Mouse (Mus musculus): ENCODE measurements around the gene Olfr1282. TPM values are rescaled to one million over a fixed set of nuclear protein-coding genes. Genes with fewer than 3 reads are reported as not detected.
"Not testable (repeated sequence)": the region's sequence is repeated elsewhere in the genome, so short reads cannot be mapped to it uniquely, and the experiment has no call there.

Olfr1282 gene
- not detected for total RNA-seq (2022)

GRCm38 (mm10) chr2:111335976-111336375, at the start of gene Olfr1282:
Gene Olfr1282, minus strand, starts transcription at chr2:111336076.
- no peak for DNase-seq (ENCODE audit: low spot score in 2 of 2)

- DNase-seq (ENCODE audit: low spot score in 2 of 2), result no peak
These were observed 39.3 kb upstream of the Olfr1282 start, which contains the start of gene Olfr1284 for GRCm38 (mm10) chr2:111375222-111375621. Gene Olfr1284, plus strand, starts transcription at chr2:111375522.

GRCm38 (mm10) chr2:111366490-111366889, 30.6 kb upstream of the Olfr1282 start, which contains the start of gene Olfr1283:
Gene Olfr1283, plus strand, starts transcription at chr2:111366790.
- DNase-seq (ENCODE audit: low spot score in 2 of 2), result no peak

GRCm38 (mm10) chr2:111333721-111334120, 2.2 kb downstream of the Olfr1282 start:
- not testable (repeated sequence) for DNase-seq (ENCODE audit: low spot score in 2 of 2)

GRCm38 (mm10) chr2:111326220-111326619, 9.7 kb downstream of the Olfr1282 start, which contains the start of gene Olfr1281:
Gene Olfr1281, plus strand, starts transcription at chr2:111326520.
- no peak for DNase-seq (ENCODE audit: low spot score in 2 of 2)

GRCm38 (mm10) chr2:111313717-111314116, 22.2 kb downstream of the Olfr1282 start, which contains the start of gene Olfr1280:
Gene Olfr1280, plus strand, starts transcription at chr2:111314017.
- no peak for DNase-seq (ENCODE audit: low spot score in 2 of 2)

- DNase-seq (ENCODE audit: low spot score in 2 of 2), result no peak
These were observed 35.5 kb downstream of the Olfr1282 start, which contains the start of gene Olfr1279 for GRCm38 (mm10) chr2:111300374-111300773. Gene Olfr1279, plus strand, starts transcription at chr2:111300635.

GRCm38 (mm10) chr2:111298541-111298940, 37.3 kb downstream of the Olfr1282 start:
- no peak for DNase-seq (ENCODE audit: low spot score in 2 of 2)

GRCm38 (mm10) chr2:111289836-111290235, 46.0 kb downstream of the Olfr1282 start, which contains the start of gene Olfr1278:
Gene Olfr1278, plus strand, starts transcription at chr2:111290136.
- DNase-seq (ENCODE audit: low spot score in 2 of 2), result no peak

Other genes starting within 250 kb of the Olfr1282 start
- gene Gm13941, start 230.1 kb downstream of the Olfr1282 start, total RNA-seq (2022), result not detected
- gene Gm15130, start 183.1 kb downstream of the Olfr1282 start, total RNA-seq (2022), result not detected
- gene 4930430A15Rik, start 106.5 kb downstream of the Olfr1282 start, total RNA-seq (2022), result not detected
- not detected for gene Olfr1275, start 100.8 kb downstream of the Olfr1282 start, total RNA-seq (2022)
- gene Olfr1276, start 81.6 kb downstream of the Olfr1282 start, total RNA-seq (2022), result not detected
- not detected for gene Olfr1277, start 62.0 kb downstream of the Olfr1282 start, total RNA-seq (2022)
- not detected for gene Olfr1278, start 45.9 kb downstream of the Olfr1282 start, total RNA-seq (2022)
- gene Olfr1279, start 35.4 kb downstream of the Olfr1282 start, total RNA-seq (2022), result not detected
- not detected for gene Olfr1280, start 22.1 kb downstream of the Olfr1282 start, total RNA-seq (2022)
- gene Olfr1281, start 9.6 kb downstream of the Olfr1282 start, total RNA-seq (2022), result not detected
- gene Olfr1283, start 30.7 kb upstream of the Olfr1282 start, total RNA-seq (2022), result not detected
- not detected for gene Olfr1284, start 39.4 kb upstream of the Olfr1282 start, total RNA-seq (2022)
- gene Olfr1286, start 87.0 kb upstream of the Olfr1282 start, total RNA-seq (2022), result not detected
- gene Olfr1287, start 113.1 kb upstream of the Olfr1282 start, total RNA-seq (2022), result not detected
- gene Olfr1288, start 138.0 kb upstream of the Olfr1282 start, total RNA-seq (2022), result not detected
- gene Olfr1289, start 144.7 kb upstream of the Olfr1282 start, total RNA-seq (2022), result not detected
- not detected for gene Olfr1290, start 157.8 kb upstream of the Olfr1282 start, total RNA-seq (2022)
- not detected for gene Olfr1291-ps1, start 161.1 kb upstream of the Olfr1282 start, total RNA-seq (2022)
- gene Olfr1293-ps, start 189.1 kb upstream of the Olfr1282 start, total RNA-seq (2022), result not detected
- gene Olfr1294, start 204.2 kb upstream of the Olfr1282 start, total RNA-seq (2022), result not detected
- not detected for gene Olfr1295, start 233.6 kb upstream of the Olfr1282 start, total RNA-seq (2022)

Measured in left cerebral cortex, adult 8-10 months (tissue).